Mouse (Mus musculus) lung, postnatal 4 days (tissue): ENCODE measurements around the gene Mtmr1.
A peak's percentile ranks its signal among the peaks of the same experiment; 100 is the strongest.
"Not testable (repeated sequence)": the region's sequence is repeated elsewhere in the genome, so short reads cannot be mapped to it uniquely, and the experiment has no call there.

Experiments
- DNase-seq, 2 experiments: peaks; one replicate each; pipeline ENCODE4 v3.0.0; 2021

Gene Mtmr1

GRCm38 (mm10) chrX:71364554-71364991, at the start of gene Mtmr1:
Gene Mtmr1, plus strand, starts transcription at chrX:71364760.
- peak; percentile 85 to 89 for DNase-seq

GRCm38 (mm10) chrX:71352033-71352432, 12.5 kb upstream of the Mtmr1 start:
- DNase-seq, result no peak

- DNase-seq, result no peak
Observed at GRCm38 (mm10) chrX:71355331-71355730, 9.2 kb upstream of the Mtmr1 start.

- not testable (repeated sequence) for DNase-seq
Observed at GRCm38 (mm10) chrX:71361793-71362192, 2.8 kb upstream of the Mtmr1 start.

- no peak for DNase-seq
Observed at GRCm38 (mm10) chrX:71364062-71364461, 498 bp upstream of the Mtmr1 start.

GRCm38 (mm10) chrX:71365011-71365410, 451 bp downstream of the Mtmr1 start:
- peak in 1 of 2 experiments; percentile 43 for DNase-seq

- no peak for DNase-seq
Observed at GRCm38 (mm10) chrX:71365510-71365909, 950 bp downstream of the Mtmr1 start.

- no peak for DNase-seq
Observed at GRCm38 (mm10) chrX:71366973-71367372, 2.4 kb downstream of the Mtmr1 start.

- DNase-seq, result no peak
Observed at GRCm38 (mm10) chrX:71376781-71377180, 12.2 kb downstream of the Mtmr1 start.

GRCm38 (mm10) chrX:71378435-71378834, 13.9 kb downstream of the Mtmr1 start:
- DNase-seq, result no peak

- peak; percentile 12 to 22 for DNase-seq
Observed at GRCm38 (mm10) chrX:71381571-71381970, 17.0 kb downstream of the Mtmr1 start.

GRCm38 (mm10) chrX:71396326-71396725, 31.8 kb downstream of the Mtmr1 start:
- DNase-seq, result no peak

GRCm38 (mm10) chrX:71406290-71406689, 41.7 kb downstream of the Mtmr1 start:
- DNase-seq, result no peak

GRCm38 (mm10) chrX:71408386-71408785, 43.8 kb downstream of the Mtmr1 start:
- no peak for DNase-seq

- DNase-seq, result no peak
Observed at GRCm38 (mm10) chrX:71412776-71413175, 48.2 kb downstream of the Mtmr1 start.

- no peak for DNase-seq
Observed at GRCm38 (mm10) chrX:71413616-71414015, 49.1 kb downstream of the Mtmr1 start.

GRCm38 (mm10) chrX:71424852-71425251, 60.3 kb downstream of the Mtmr1 start:
- DNase-seq, result no peak

GRCm38 (mm10) chrX:71425746-71426519, 61.4 kb downstream of the Mtmr1 start:
- DNase-seq, result peak; percentile 66 to 78

GRCm38 (mm10) chrX:71427491-71427890, 62.9 kb downstream of the Mtmr1 start:
- no peak for DNase-seq

GRCm38 (mm10) chrX:71430900-71431299, 66.3 kb downstream of the Mtmr1 start:
- DNase-seq, result no peak

- no peak for DNase-seq
Observed at GRCm38 (mm10) chrX:71434448-71434847, 69.9 kb downstream of the Mtmr1 start.

- DNase-seq, result no peak
Observed at GRCm38 (mm10) chrX:71434860-71435259, 70.3 kb downstream of the Mtmr1 start.

GRCm38 (mm10) chrX:71435542-71435941, 71.0 kb downstream of the Mtmr1 start:
- no peak for DNase-seq

GRCm38 (mm10) chrX:71439473-71439872, 74.9 kb downstream of the Mtmr1 start:
- no peak for DNase-seq

- no peak for DNase-seq
Observed at GRCm38 (mm10) chrX:71442916-71443315, 78.4 kb downstream of the Mtmr1 start.
